Mouse (Mus musculus) brain, adult 10 weeks (tissue): ENCODE results near the gene Srebf1. TPM values are rescaled to one million over a fixed set of nuclear protein-coding genes. Genes with fewer than 3 reads are reported as not detected.

Experiments
- polyA plus RNA-seq: library from polyadenylated mRNA; stranded (reverse); fragments of 350-450 nt; fragmentation: Illumina TruSeq; extraction: RNeasy Lipid Tissue Mini Kit (QIAGEN cat#74804); gene quantifications from one replicate; pipeline ENCODE4 v1.2.3, GENCODE M21; 2015; ENCODE audit warnings: low read depth, low replicate concordance

The Srebf1 gene
- polyA plus RNA-seq, result 42.6 TPM

DNA sequence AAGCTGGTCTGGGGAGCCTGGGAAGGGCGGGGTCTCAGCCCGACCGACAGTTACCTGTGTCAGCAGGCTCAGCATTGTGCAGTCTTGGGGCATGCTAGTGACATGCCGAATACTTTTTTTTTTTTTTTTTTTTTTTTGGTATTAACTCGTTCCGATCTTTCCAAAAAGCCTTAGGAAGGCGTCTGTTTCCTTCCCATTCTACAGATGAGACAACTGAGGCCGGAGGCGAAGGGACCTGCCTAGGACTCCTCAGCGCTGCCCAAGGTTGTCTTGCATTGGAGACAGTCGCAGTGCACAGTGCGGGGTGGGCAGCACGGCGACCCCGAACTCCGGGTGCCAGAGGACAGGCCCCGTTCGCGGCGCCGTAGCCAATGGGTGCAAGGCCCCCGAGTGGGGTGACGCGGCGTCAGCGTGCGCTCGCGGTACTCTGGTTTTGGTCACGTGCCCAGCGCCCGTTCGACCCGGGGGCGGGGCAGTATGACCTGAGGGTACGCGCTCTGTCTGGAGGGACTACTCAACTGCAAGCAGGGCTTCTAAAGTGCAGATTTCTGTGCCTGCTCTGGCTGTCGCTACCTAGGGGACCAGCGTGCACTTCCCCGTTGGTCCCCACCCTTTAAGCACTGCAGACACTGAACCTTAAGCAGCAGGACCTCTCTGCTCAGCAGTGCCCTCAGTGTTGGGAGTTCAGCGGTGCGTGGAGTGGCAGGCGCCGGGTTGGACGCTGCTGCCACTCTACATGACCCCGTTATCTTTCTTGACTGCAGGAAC is at the start of gene Srebf1:
Gene Srebf1 (minus strand): TSS at position 113 of the 768 bp plus-strand sequence.

Other genes with a start within 250 kb of the Srebf1 start
- gene Pemt, start 176.1 kb downstream of the Srebf1 start, polyA plus RNA-seq, result 5.3 TPM
- gene Rai1, start 117.6 kb downstream of the Srebf1 start, polyA plus RNA-seq, result 30.1 TPM
- 167 TPM for gene Tom1l2, start 130.3 kb upstream of the Srebf1 start, polyA plus RNA-seq
- gene Drc3, start 130.7 kb upstream of the Srebf1 start, polyA plus RNA-seq, result 17.7 TPM
- gene Gid4, start 194.6 kb upstream of the Srebf1 start, polyA plus RNA-seq, result 45.1 TPM
- gene Atpaf2, start 195.9 kb upstream of the Srebf1 start, polyA plus RNA-seq, result 29.0 TPM
- 66.5 TPM for gene Drg2, start 232.0 kb upstream of the Srebf1 start, polyA plus RNA-seq
- 0.10 TPM for gene Myo15, start 246.8 kb upstream of the Srebf1 start, polyA plus RNA-seq